Mouse (Mus musculus) c-Kit-positive CD71-negative TER-119-negative erythroid progenitor cells, embryonic 14.5 days (primary cell): ENCODE measurements around the gene Sema6d.

Source experiments
- DNase-seq: peaks from one replicate; pipeline ENCODE4 v3.0.0-alpha.2; 2013; ENCODE audit warnings: low read depth

Sema6d gene

GRCm38 (mm10) chr2:124659601-124660000 is 569.8 kb downstream of the Sema6d start:
- DNase-seq = no peak

- no peak for DNase-seq
These were observed 570.9 kb downstream of the Sema6d start for GRCm38 (mm10) chr2:124660686-124661085.

- no peak for DNase-seq
These were observed 571.5 kb downstream of the Sema6d start for GRCm38 (mm10) chr2:124661316-124661715.

GRCm38 (mm10) chr2:124662257-124662656 is 572.5 kb downstream of the Sema6d start:
- DNase-seq = no peak

- DNase-seq = no peak
These were observed 574.4 kb downstream of the Sema6d start for GRCm38 (mm10) chr2:124664191-124664590.

GRCm38 (mm10) chr2:124668431-124668830 is 578.7 kb downstream of the Sema6d start:
- no peak for DNase-seq

- DNase-seq = no peak
These were observed 583.3 kb downstream of the Sema6d start for GRCm38 (mm10) chr2:124673117-124673516.

GRCm38 (mm10) chr2:124684481-124684901 is 594.7 kb downstream of the Sema6d start:
- no peak for DNase-seq

- no peak for DNase-seq
These were observed 600.6 kb downstream of the Sema6d start for GRCm38 (mm10) chr2:124690372-124690771.

- DNase-seq = no peak
These were observed 612.9 kb downstream of the Sema6d start for GRCm38 (mm10) chr2:124702621-124703020.

GRCm38 (mm10) chr2:124704922-124705321 is 615.2 kb downstream of the Sema6d start:
- no peak for DNase-seq

- DNase-seq = no peak
These were observed 616.0 kb downstream of the Sema6d start for GRCm38 (mm10) chr2:124705806-124706205.

GRCm38 (mm10) chr2:124706896-124707295 is 617.1 kb downstream of the Sema6d start:
- DNase-seq = no peak
